Mouse (Mus musculus) intestine, postnatal 0 days (tissue): Measurements from ENCODE around the gene Ctnna2. TPM values are rescaled to one million over a fixed set of nuclear protein-coding genes. Genes with fewer than 3 reads are reported as not detected.

ENCODE experiments used
- ATAC-seq: fragments of 200-750 bp; cut with Nextera tagmentation; 2 replicates; pipeline ENCODE4 v1.8.0; 2017; ENCODE audit warnings: mild to moderate bottlenecking, moderate TSS enrichment, moderate library complexity
- H3K27ac ChIP-seq: fragments of 300-500 bp; sonication (generic); 2 replicates; pipeline ENCODE4 v1.5.1; 2014; ENCODE audit warnings: mild to moderate bottlenecking, low read depth, low read length, moderate library complexity
- H3K27me3 ChIP-seq: fragments of 300-500 bp; sonication (generic); replicated peaks from 2 replicates; pipeline ENCODE4 v1.6.1; 2014; ENCODE audit warnings: low read length, mixed read lengths; ENCODE audit not compliant: control insufficient read depth, insufficient read depth
- H3K36me3 ChIP-seq: fragments of 300-500 bp; sonication (generic); 2 replicates; pipeline ENCODE4 v1.6.1; 2014; ENCODE audit warnings: mild to moderate bottlenecking, moderate library complexity; ENCODE audit not compliant: control insufficient read depth, insufficient read depth
- H3K4me1 ChIP-seq: fragments of 300-500 bp; sonication (generic); replicated peaks from 2 replicates; pipeline ENCODE4 v1.6.1; 2014; ENCODE audit warnings: antibody characterized with exemption, low read length, mixed read lengths; ENCODE audit not compliant: control insufficient read depth, insufficient read depth
- H3K4me2 ChIP-seq: fragments of 300-500 bp; sonication (generic); replicated peaks from 2 replicates; pipeline ENCODE4 v1.6.1; 2014; ENCODE audit warnings: low read depth, mild to moderate bottlenecking, moderate library complexity
- H3K4me3 ChIP-seq: fragments of 300-500 bp; sonication (generic); 2 replicates; pipeline ENCODE4 v1.5.1; 2014; ENCODE audit warnings: low read depth, low read length
- H3K9ac ChIP-seq: fragments of 300-500 bp; sonication (generic); 2 replicates; pipeline ENCODE4 v1.6.1; 2014; ENCODE audit warnings: mild to moderate bottlenecking, low read depth, low read length
- H3K9me3 ChIP-seq: fragments of 300-500 bp; sonication (generic); 2 replicates; pipeline ENCODE4 v1.6.1; 2016; ENCODE audit warnings: mixed run types; ENCODE audit not compliant: control insufficient read depth
- CTCF ChIP-seq: sonication (generic); IDR thresholded peaks from 2 replicates; pipeline ENCODE4 v1.5.1; 2016; ENCODE audit warnings: low read depth, mild to moderate bottlenecking, control low read depth, antibody characterized with exemption, moderate library complexity
- WGBS: fragments of 180-500 bp; shearing (Covaris S2); extraction: QIAGEN DNeasy Blood & Tissue Kit; methylation state at CpG from one replicate; pipeline ENCODE4 v1.1.7; 2014; 5-methylcytosine and 5-hydroxymethylcytosine counted together
- polyA plus RNA-seq: library from polyadenylated mRNA; unstranded; fragments of >200 nt; fragmentation: Nextera tagmentation; extraction: Ambion mirVana; gene quantifications from 2 replicates; pipeline ENCODE4 v1.2.1, GENCODE M21; 2015

Ctnna2 gene
- polyA plus RNA-seq, 1 experiment from 2014 or later: 2.3 TPM

- Histone ChIP-seq H3K4me2 (no peak overlapping the region), H3K9ac (no peak overlapping the region), H3K4me3 (no peak overlapping the region), H3K36me3 (no peaks in the 10 kb centered on the region), H3K9me3 (no peaks in the 10 kb centered on the region), H3K27ac (no peak overlapping the region), H3K4me1 (no peaks in the 10 kb centered on the region), H3K27me3 (no peaks in the 10 kb centered on the region)
- 74% methylated on average over 2 of the region's 2 CpGs for WGBS
- ATAC-seq: no peak
- no peak for TF ChIP-seq CTCF
These were observed 794.6 kb downstream of the Ctnna2 start for GRCm38 (mm10) chr6:77184896-77185295.

- no peak overlapping the region for H3K4me3 ChIP-seq
- H3K9me3 ChIP-seq: no peaks in the 10 kb centered on the region
- H3K4me1 ChIP-seq: no peaks in the 10 kb centered on the region
- no peak overlapping the region for H3K9ac ChIP-seq
- ATAC-seq: no peak
- no peak overlapping the region for H3K4me2 ChIP-seq
- no peaks in the 10 kb centered on the region for H3K36me3 ChIP-seq
- no peak for TF ChIP-seq CTCF
- no peak overlapping the region for H3K27ac ChIP-seq
- no peaks in the 10 kb centered on the region for H3K27me3 ChIP-seq
- WGBS: 55% methylated on average over 4 of the region's 4 CpGs
These were observed 803.7 kb downstream of the Ctnna2 start for GRCm38 (mm10) chr6:77175764-77176163.

GRCm38 (mm10) chr6:77157028-77157427 is 822.5 kb downstream of the Ctnna2 start:
- no peaks in the 10 kb centered on the region for H3K36me3 ChIP-seq
- no peaks in the 10 kb centered on the region for H3K9me3 ChIP-seq
- H3K9ac ChIP-seq: no peak overlapping the region
- 78% methylated on average over 5 of the region's 5 CpGs for WGBS
- no peaks in the 10 kb centered on the region for H3K4me1 ChIP-seq
- no peak for TF ChIP-seq CTCF
- no peak overlapping the region for H3K4me3 ChIP-seq
- H3K27ac ChIP-seq: no peak overlapping the region
- no peak for ATAC-seq
- H3K27me3 ChIP-seq: no peaks in the 10 kb centered on the region
- H3K4me2 ChIP-seq: no peak overlapping the region

DNA sequence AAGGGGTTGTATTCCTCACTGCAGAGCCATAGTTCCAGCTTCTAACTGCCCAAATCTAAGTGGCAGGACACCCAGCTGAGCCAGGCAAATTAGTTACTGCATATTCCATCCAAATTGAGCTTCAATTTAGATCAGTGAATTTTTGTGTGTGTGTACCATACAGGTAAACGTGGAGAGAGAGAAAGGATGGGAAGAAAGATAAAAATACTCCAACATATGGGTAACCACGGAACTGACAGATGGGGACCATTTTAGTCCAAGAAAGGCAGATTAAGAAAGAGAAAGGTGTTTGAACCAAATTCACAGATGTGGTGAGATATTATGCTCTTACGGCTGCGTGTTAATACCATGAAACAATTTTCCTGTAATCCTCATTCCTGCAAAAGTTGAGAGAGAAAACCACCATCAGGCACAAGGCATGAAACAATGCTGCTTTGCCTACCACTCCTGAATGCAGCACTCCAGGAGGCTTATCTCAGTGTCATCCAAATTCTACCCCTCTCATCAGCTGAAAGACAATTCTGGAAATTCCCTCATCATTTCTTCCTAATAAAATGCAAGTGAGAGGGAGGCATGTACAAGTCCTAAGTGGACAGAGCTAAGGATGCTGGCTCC is 840.1 kb downstream of the Ctnna2 start:
- WGBS: 83% methylated on average over 4 of the region's 4 CpGs
- Histone ChIP-seq H3K4me2 (no peak overlapping the region), H3K27me3 (no peaks in the 10 kb centered on the region), H3K9me3 (no peaks in the 10 kb centered on the region), H3K27ac (no peak overlapping the region), H3K9ac (no peak overlapping the region), H3K4me3 (no peak overlapping the region), H3K36me3 (no peaks in the 10 kb centered on the region), H3K4me1 (no peaks in the 10 kb centered on the region)
- no peak for TF ChIP-seq CTCF
- no peak for ATAC-seq

DNA sequence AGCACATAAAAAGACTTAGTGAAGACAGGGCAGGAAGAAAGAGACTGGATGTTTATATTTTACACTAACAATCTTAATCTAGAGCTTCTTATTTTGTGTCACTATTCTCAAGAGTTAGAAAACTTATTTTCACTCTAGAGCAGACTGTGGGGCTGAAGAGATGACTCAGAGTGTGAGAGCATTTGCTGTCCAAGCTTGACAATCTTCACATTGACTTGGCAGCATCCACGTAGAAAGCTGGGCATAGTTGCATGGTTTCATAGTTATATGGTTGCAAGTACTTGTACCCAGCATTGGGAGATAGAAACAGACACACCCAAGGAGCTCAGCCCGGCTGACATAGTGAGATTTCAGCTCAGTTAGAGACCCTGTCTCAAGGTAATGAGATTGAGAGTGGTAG is 858.6 kb downstream of the Ctnna2 start:
- Histone ChIP-seq H3K9me3 (no peaks in the 10 kb centered on the region), H3K4me2 (no peak overlapping the region), H3K4me3 (no peak overlapping the region), H3K36me3 (no peaks in the 10 kb centered on the region), H3K27me3 (no peaks in the 10 kb centered on the region), H3K4me1 (no peaks in the 10 kb centered on the region), H3K9ac (no peak overlapping the region), H3K27ac (no peak overlapping the region)
- no peak for TF ChIP-seq CTCF
- WGBS: 78% methylated on average over 2 of the region's 2 CpGs
- no peak for ATAC-seq

GRCm38 (mm10) chr6:77120510-77120909 is 859.0 kb downstream of the Ctnna2 start:
- Histone ChIP-seq H3K4me1 (no peaks in the 10 kb centered on the region), H3K4me2 (no peak overlapping the region), H3K4me3 (no peak overlapping the region), H3K9ac (no peak overlapping the region), H3K36me3 (no peaks in the 10 kb centered on the region), H3K27ac (no peak overlapping the region), H3K9me3 (no peaks in the 10 kb centered on the region), H3K27me3 (no peaks in the 10 kb centered on the region)
- ATAC-seq: no peak
- TF ChIP-seq CTCF: no peak
- 66% methylated on average over 5 of the region's 5 CpGs for WGBS
